In genomic region chr16:57549061-57550037, GRCm38 (mm10) we compare ENCODE assay signal across 8 mouse cellular contexts. TPM values are rescaled to one million over a fixed set of nuclear protein-coding genes. Genes with fewer than 3 reads are reported as not detected.
DNase-seq lines count a peak whose midpoint lies in the region; ATAC-seq and TF ChIP-seq lines count a peak whose summit lies in the region.

No protein-coding gene starts in this region.

- H3K9me3 ChIP-seq in forebrain, embryonic 14.5 days (replicated peaks; ENCODE audit: control insufficient read depth, low read length): no peaks in the 10 kb centered on the region
- H3K9me3 ChIP-seq in lung, embryonic 16.5 days (ENCODE audit: control insufficient read depth, low read length): no peaks in the 10 kb centered on the region

- TF ChIP-seq POLR2A in bone marrow, adult 2 months (IDR thresholded peaks at IDR 0.05; ENCODE audit: borderline replicate concordance, control insufficient read depth, low read depth, low read length): peak; percentile 70; the same call in 1 of the 2 replicates
- TF ChIP-seq POLR2A in olfactory bulb, adult 2 months (IDR thresholded peaks at IDR 0.05; ENCODE audit: insufficient read depth, low read depth, low read length): peak; percentile 79

- intact Hi-C loops in heart, postnatal 25 days (cut with DNase I): loop anchor here (5.0 kb wide), 1 partner anchor 127 kb away; no protein-coding TSS in a partner anchor

- ATAC-seq in forebrain, embryonic 14.5 days: peak; percentile 99
- peak; percentile 96 for ATAC-seq in lung, embryonic 16.5 days (ENCODE audit: low read depth)

- H3K9ac ChIP-seq in forebrain, embryonic 14.5 days (ENCODE audit: low read length): peak overlapping the region; percentile 77
- H3K9ac ChIP-seq in lung, embryonic 16.5 days (ENCODE audit: low read length): peak overlapping the region; percentile 95

- TF ChIP-seq CTCF in bone marrow, adult 2 months (IDR thresholded peaks at IDR 0.05; ENCODE audit: control insufficient read depth, insufficient read depth, low read length): no peak
- no peak for TF ChIP-seq CTCF in olfactory bulb, adult 2 months (IDR thresholded peaks at IDR 0.05; ENCODE audit: insufficient read depth, low read depth, low read length)

- DNase-seq in CD8-positive naive resting alpha-beta T cell, adult 2 months (ENCODE audit: low read depth in 2 of 2, low spot score in 2 of 2): peak; percentile 57 to 59
- DNase-seq in forebrain, embryonic 14.5 days (ENCODE audit: low spot score): peak; percentile 84
- peak; percentile 77 for DNase-seq in heart, postnatal 25 days (ENCODE audit: low spot score)
- DNase-seq in layer of hippocampus, adult 18-20 months (ENCODE audit: low spot score in 2 of 2): peak; percentile 21 to 58
- peak; percentile 68 for DNase-seq in thymus, postnatal 0 days (ENCODE audit: low spot score)

- H3K4me2 ChIP-seq in forebrain, embryonic 14.5 days (ENCODE audit: low read length): peak overlapping the region; percentile 90
- H3K4me2 ChIP-seq in lung, embryonic 16.5 days (ENCODE audit: low read depth, low read length): peak overlapping the region; percentile 94

- peaks cover 3% of the 10 kb centered on the region for H3K4me1 ChIP-seq in bone marrow, adult 2 months (ENCODE audit: control insufficient read depth, insufficient read depth, low read length)
- no peaks in the 10 kb centered on the region for H3K4me1 ChIP-seq in forebrain, embryonic 14.5 days (ENCODE audit: control insufficient read depth, insufficient read depth, low read length)
- H3K4me1 ChIP-seq in lung, embryonic 16.5 days (replicated peaks; ENCODE audit: control insufficient read depth, insufficient read depth, low read length): peaks cover 9% of the 10 kb centered on the region
- H3K4me1 ChIP-seq in olfactory bulb, adult 2 months (ENCODE audit: control insufficient read depth, insufficient read depth, low read length): peaks cover 8% of the 10 kb centered on the region

- peak overlapping the region; percentile 62 for H3K4me3 ChIP-seq in bone marrow, adult 2 months (replicated peaks; ENCODE audit: control insufficient read depth, low read depth, low read length)
- peak overlapping the region; percentile 60 for H3K4me3 ChIP-seq in forebrain, embryonic 14.5 days (ENCODE audit: low read depth, low read length)
- peak overlapping the region; percentile 83 for H3K4me3 ChIP-seq in lung, embryonic 16.5 days (ENCODE audit: low read length)
- peak overlapping the region; percentile 76 for H3K4me3 ChIP-seq in olfactory bulb, adult 2 months (ENCODE audit: insufficient read depth, low read depth, low read length)

- 0 out of 2 replicates have a peak, but pooled peaks cover 3% of the 10 kb centered on the region for H3K27me3 ChIP-seq in forebrain, embryonic 14.5 days (replicated peaks; ENCODE audit: control insufficient read depth, insufficient read depth, low read length)
- no peaks in the 10 kb centered on the region for H3K27me3 ChIP-seq in lung, embryonic 16.5 days (ENCODE audit: control insufficient read depth, insufficient read depth, low read depth, low read length)

- WGBS in bone marrow, adult 2 months: under 1% methylated on average over 64 of the region's 64 CpGs
- WGBS in forebrain, embryonic 14.5 days: 2% methylated on average over 64 of the region's 64 CpGs
- under 1% methylated on average over 42 of the region's 64 CpGs for WGBS in lung, embryonic 16.5 days
- WGBS in olfactory bulb, adult 2 months: 3% methylated on average over 64 of the region's 64 CpGs

- no peaks in the 10 kb centered on the region for H3K36me3 ChIP-seq in forebrain, embryonic 14.5 days (ENCODE audit: control insufficient read depth, insufficient read depth, low read length)
- H3K36me3 ChIP-seq in lung, embryonic 16.5 days (ENCODE audit: control insufficient read depth, insufficient read depth, low read length): no peaks in the 10 kb centered on the region

- peak overlapping the region; percentile 88 for H3K27ac ChIP-seq in bone marrow, adult 2 months (ENCODE audit: control insufficient read depth, insufficient read depth, low read depth, low read length, poor library complexity)
- no peak overlapping the region for H3K27ac ChIP-seq in forebrain, embryonic 14.5 days (ENCODE audit: low read depth, low read length)
- peak overlapping the region; percentile 81 for H3K27ac ChIP-seq in lung, embryonic 16.5 days (ENCODE audit: low read length)
- peak overlapping the region; percentile 69 for H3K27ac ChIP-seq in olfactory bulb, adult 2 months (ENCODE audit: insufficient read depth, low read depth, low read length)

RNA-seq across cellular contexts. Expression of gene Cmss1, which starts 57.3 kb away (rescaled TPM):
- polyA plus RNA-seq in bone marrow, adult 2 months (2011; ENCODE audit: insufficient read depth, insufficient read length, low replicate concordance, missing spikeins): 18.8 and 24.3 TPM in 2 replicates
- polyA plus RNA-seq in forebrain, embryonic 14.5 days (2014; fragmentation: Nextera tagmentation; extraction: Ambion mirVana): 35.7 and 41.0 TPM in 2 replicates
- total RNA-seq in heart, postnatal 25 days (2021): 10 to 100 TPM; 82.9 to 84.0 TPM
- total RNA-seq in layer of hippocampus, adult 18-20 months (2021): 10 to 100 TPM; 17.0 to 18.8 TPM
- 48.5 and 51.0 TPM in 2 replicates for polyA plus RNA-seq in lung, embryonic 16.5 days (2015; fragmentation: Nextera tagmentation; extraction: Ambion mirVana)
- polyA plus RNA-seq in olfactory bulb, adult 2 months (2012; ENCODE audit: insufficient read depth, insufficient read length, low replicate concordance, missing spikeins): not detected in 2 replicates
- polyA plus RNA-seq in thymus, postnatal 0 days (2015; fragmentation: Nextera tagmentation; extraction: Ambion mirVana): 52.1 and 55.4 TPM in 2 replicates
